Mouse (Mus musculus): ENCODE results near the gene Dhfr. TPM values are rescaled to one million over a fixed set of nuclear protein-coding genes. Genes with fewer than 3 reads are reported as not detected.

Dhfr gene
- polyA plus RNA-seq, 1 experiment from 2014 or later = 11.9 TPM

Other genes starting within 250 kb of the Dhfr start
- gene Rasgrf2, start 223.1 kb upstream of the Dhfr start, polyA plus RNA-seq (2015; fragmentation: Nextera tagmentation; extraction: Ambion mirVana) = 0.25 and 0.27 TPM in 2 replicates
- gene Gm20379, start 48.7 kb upstream of the Dhfr start, polyA plus RNA-seq (2015; fragmentation: Nextera tagmentation; extraction: Ambion mirVana) = 0.48 and 0.60 TPM in 2 replicates
- 12.6 and 14.6 TPM in 2 replicates for gene Msh3, start 277 bp downstream of the Dhfr start, polyA plus RNA-seq (2015; fragmentation: Nextera tagmentation; extraction: Ambion mirVana)
- 0.18 and 0.23 TPM in 2 replicates for gene Ankrd34b, start 71.2 kb downstream of the Dhfr start, polyA plus RNA-seq (2015; fragmentation: Nextera tagmentation; extraction: Ambion mirVana)
- gene Fam151b, start 129.3 kb downstream of the Dhfr start, polyA plus RNA-seq (2015; fragmentation: Nextera tagmentation; extraction: Ambion mirVana) = 0.12 TPM in 1 of 2 replicates, not detected in the other
- gene Zfyve16, start 176.1 kb downstream of the Dhfr start, polyA plus RNA-seq (2015; fragmentation: Nextera tagmentation; extraction: Ambion mirVana) = 6.5 and 7.1 TPM in 2 replicates
- not detected in 2 replicates for gene Spz1, start 221.4 kb downstream of the Dhfr start, polyA plus RNA-seq (2015; fragmentation: Nextera tagmentation; extraction: Ambion mirVana)

All from heart, embryonic 13.5 days (tissue).